Mouse (Mus musculus): ENCODE data around the gene Spa17.

DNA sequence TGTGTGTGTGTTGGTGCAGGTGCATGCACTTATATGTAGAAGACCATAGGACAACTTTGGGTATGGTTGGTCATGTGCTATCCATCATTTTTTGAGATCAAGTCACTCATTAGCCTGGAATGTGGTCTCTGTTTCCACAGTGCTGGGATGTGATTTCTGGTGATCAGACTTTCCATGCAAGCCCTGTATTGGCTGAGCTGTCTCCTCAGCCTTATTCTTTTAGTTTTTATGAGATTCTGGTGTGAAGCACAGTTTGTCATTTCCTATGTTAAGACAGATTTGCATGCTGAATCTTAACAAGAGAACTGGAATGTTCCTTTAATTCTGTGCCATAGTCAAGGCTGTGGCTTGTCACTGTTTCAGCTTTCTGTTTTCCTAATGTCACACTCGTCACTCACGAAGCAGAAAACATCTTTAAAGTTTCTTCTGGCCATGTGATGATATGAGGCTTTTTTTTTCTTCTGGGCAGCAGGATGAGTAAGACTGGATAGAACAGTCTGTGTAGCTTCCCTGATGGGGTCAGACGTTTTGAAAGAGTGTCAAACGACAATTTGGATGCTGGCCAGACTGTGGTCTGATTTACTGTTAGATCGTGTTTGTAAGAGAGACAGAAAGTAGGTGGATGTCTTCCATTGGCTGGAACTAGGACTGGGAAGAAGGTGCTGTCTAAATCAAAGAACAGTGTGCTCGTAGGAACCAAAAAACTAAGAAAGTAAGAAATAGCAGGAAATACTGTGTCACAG, 23.4 kb upstream of the Spa17 start:
- no peak for TF ChIP-seq CTCF (IDR thresholded peaks at IDR 0.05; ENCODE audit: borderline replicate concordance, control insufficient read depth, extremely low read depth, insufficient read depth, low read length, poor library complexity)
- no peak for TF ChIP-seq POLR2A (IDR thresholded peaks at IDR 0.05; ENCODE audit: control insufficient read depth, extremely low read depth, insufficient read depth, low read length, poor library complexity)
